Mouse (Mus musculus) olfactory bulb, adult 2 months (tissue): ENCODE data around the gene Glp2r. TPM values are rescaled to one million over a fixed set of nuclear protein-coding genes. Genes with fewer than 3 reads are reported as not detected.

ENCODE experiments used
- H3K27ac ChIP-seq: fragments of 200-500 bp; 2 replicates; pipeline ENCODE4 v1.5.1; 2012; ENCODE audit warnings: low read depth, low read length; ENCODE audit not compliant: insufficient read depth
- H3K4me1 ChIP-seq: fragments of 200-500 bp; 2 replicates; pipeline ENCODE4 v1.6.1; 2012; ENCODE audit warnings: low read length; ENCODE audit not compliant: control insufficient read depth, insufficient read depth
- H3K4me3 ChIP-seq: fragments of 200-500 bp; 2 replicates; pipeline ENCODE4 v1.5.1; 2012; ENCODE audit warnings: mild to moderate bottlenecking, low read depth, low read length, moderate library complexity; ENCODE audit not compliant: insufficient read depth
- CTCF ChIP-seq: fragments of 200-500 bp; IDR thresholded peaks from 2 replicates; pipeline ENCODE4 v1.5.1; 2012; ENCODE audit warnings: low read depth, mild to moderate bottlenecking, low read length, moderate library complexity; ENCODE audit not compliant: insufficient read depth
- POLR2A ChIP-seq: fragments of 200-500 bp; IDR thresholded peaks from 2 replicates; pipeline ENCODE4 v1.6.1; 2012; ENCODE audit warnings: mild to moderate bottlenecking, low read depth, low read length, moderate library complexity; ENCODE audit not compliant: insufficient read depth
- WGBS: fragments of 180-500 bp; shearing (Covaris S2); methylation state at CpG from one replicate; pipeline ENCODE4 v1.1.7; 2018; 5-methylcytosine and 5-hydroxymethylcytosine counted together
- polyA plus RNA-seq: library from polyadenylated mRNA; stranded (reverse); fragments of >200 nt; gene quantifications from 2 replicates; pipeline ENCODE4 v1.2.4, GENCODE M21; 2012; ENCODE audit warnings: low replicate concordance; ENCODE audit not compliant: missing spikeins, insufficient read depth, insufficient read length

The Glp2r gene
- polyA plus RNA-seq, 1 experiment, result not detected

- WGBS, result 70% methylated on average over 9 of the region's 9 CpGs
- TF ChIP-seq CTCF, result no peak
- no peak for TF ChIP-seq POLR2A
- H3K4me1 ChIP-seq, result peaks cover 15% of the 10 kb centered on the region
- H3K4me3 ChIP-seq, result no peak overlapping the region
- H3K27ac ChIP-seq, result no peak overlapping the region
These were observed 158.7 kb downstream of the Glp2r start for GRCm38 (mm10) chr11:67612158-67612839.

Other genes starting within 250 kb of the Glp2r start
- not detected in 2 replicates for gene Rcvrn, start 75.8 kb downstream of the Glp2r start, polyA plus RNA-seq
- gene Gsg1l2, start 3.5 kb upstream of the Glp2r start, polyA plus RNA-seq, result not detected in 2 replicates
- not detected in 2 replicates for gene Dhrs7c, start 27.0 kb upstream of the Glp2r start, polyA plus RNA-seq
- gene Usp43, start 151.0 kb upstream of the Glp2r start, polyA plus RNA-seq, result not detected in 2 replicates
- not detected in 2 replicates for gene Cfap52, start 194.5 kb upstream of the Glp2r start, polyA plus RNA-seq
- not detected in 2 replicates for gene Stx8, start 195.0 kb upstream of the Glp2r start, polyA plus RNA-seq